Mouse (Mus musculus) adrenal gland, postnatal 10 days (tissue): ENCODE data around the gene Chrna10. TPM values are rescaled to one million over a fixed set of nuclear protein-coding genes. Genes with fewer than 3 reads are reported as not detected.

Experiments used
- DNase-seq: peaks from one replicate; pipeline ENCODE4 v3.0.0; 2021; ENCODE audit warnings: mixed read lengths
- total RNA-seq, 2 experiments: library from RNA; stranded (reverse); gene quantifications; 2 replicates each; pipeline ENCODE4 v1.2.3; 2021

Gene Chrna10
- total RNA-seq, 2 experiments from 2014 or later: not detected

DNA sequence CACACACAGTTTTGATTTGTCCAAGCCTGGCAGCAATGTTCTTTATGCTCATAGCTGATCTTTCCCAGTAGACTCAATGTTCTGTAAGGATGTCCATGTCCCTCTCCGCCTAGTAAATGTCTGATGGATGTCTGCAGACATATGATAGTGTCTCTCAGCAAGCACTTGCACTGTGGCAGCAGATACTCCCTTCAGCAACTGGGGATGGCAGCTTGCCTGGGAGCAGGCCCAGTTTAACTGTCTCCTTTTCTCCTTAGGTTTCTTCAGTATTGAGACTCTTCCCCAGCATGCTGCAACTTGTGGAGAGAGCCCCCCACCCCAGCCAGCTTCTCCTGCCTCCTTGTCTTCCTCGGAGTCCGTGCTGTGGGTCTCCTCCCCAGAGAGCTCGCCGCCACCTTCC is 34.8 kb downstream of the Chrna10 start:
- DNase-seq: no peak

DNA sequence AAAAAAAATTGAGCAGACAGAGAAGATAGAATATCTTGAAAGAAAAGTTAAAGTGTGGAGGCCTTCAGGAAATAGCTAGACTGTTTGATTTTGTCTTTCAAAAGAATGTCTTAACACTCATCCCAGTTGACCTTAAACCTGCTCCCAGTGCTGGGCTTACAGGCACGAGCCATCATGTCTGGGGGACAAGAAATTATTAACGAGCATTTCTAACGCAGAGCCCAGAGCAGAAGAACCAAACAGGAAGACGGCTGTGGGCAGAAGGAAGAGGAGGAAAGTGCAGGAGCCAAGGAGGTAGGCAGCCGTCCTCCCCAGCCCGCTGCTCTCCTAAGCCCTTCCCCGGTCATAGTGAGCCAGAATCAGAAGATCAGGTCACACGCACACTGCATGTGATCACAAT is 36.3 kb downstream of the Chrna10 start:
- no peak for DNase-seq

DNA sequence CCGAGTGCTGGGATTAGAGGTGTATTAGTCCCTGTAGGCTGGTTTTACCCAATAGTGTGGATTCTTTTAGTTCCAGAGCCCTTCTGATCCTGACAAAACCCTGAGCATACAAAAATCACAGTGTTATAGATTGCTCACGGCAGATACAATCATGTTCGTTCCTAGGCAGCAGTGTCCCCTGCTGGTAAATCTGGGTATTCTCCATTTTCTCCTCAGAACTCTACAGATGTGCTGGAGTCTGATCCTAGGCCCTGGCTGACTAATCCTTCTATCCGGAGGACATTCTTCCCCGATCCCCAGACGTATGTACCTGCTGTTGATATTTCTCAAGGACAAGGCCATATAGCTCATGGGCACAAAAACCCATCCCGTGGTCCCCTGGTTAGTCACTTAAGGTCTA is 38.1 kb downstream of the Chrna10 start:
- DNase-seq: peak; percentile 42

DNA sequence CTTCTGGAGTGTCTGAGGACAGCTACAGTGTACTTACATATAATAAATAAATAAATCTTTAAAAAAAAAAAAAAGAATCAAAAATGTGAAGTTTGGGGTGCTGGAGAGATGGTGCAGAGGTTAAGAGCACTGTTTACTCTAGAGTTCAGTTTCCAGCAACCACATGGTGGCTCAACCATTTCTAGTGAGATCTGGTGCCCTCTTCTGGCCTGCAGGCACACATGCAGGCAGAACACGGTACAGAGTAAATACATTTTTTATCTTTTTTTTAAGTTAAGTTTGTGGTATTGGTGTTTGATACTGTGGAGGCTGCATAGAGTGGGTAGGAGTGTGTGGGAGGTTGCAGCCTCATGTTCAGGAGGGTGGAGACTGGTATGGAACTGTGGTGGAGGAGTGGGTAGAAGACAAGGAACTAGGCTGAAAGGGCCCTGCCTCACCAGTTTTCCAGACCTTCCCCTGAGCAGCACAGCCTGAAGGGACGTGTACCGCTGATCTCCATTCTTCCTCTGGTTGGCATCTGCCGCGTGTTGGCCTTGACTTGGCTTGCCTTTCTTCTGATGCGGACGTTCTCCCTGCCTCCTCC is 39.8 kb downstream of the Chrna10 start:
- DNase-seq: peak; percentile 35

DNA sequence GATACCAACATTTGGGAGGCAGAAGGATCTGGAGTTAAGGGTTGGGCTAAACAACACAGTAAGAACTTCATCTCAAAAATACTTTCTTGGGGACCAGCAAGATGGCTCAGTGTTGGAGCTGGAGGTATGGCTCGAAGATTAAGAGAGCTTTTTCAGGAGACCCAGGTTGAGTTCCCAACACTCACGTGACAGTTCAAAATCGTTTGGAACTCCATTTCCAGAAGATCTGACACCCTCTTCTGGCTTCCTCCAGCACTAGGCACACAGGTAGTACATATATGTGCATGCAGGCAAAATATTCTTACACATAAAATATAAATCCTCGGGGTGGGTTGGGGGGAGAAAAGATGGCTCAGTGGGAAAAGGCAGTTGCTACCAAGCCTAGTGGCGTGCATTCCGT is 50.3 kb downstream of the Chrna10 start:
- DNase-seq: no peak

DNA sequence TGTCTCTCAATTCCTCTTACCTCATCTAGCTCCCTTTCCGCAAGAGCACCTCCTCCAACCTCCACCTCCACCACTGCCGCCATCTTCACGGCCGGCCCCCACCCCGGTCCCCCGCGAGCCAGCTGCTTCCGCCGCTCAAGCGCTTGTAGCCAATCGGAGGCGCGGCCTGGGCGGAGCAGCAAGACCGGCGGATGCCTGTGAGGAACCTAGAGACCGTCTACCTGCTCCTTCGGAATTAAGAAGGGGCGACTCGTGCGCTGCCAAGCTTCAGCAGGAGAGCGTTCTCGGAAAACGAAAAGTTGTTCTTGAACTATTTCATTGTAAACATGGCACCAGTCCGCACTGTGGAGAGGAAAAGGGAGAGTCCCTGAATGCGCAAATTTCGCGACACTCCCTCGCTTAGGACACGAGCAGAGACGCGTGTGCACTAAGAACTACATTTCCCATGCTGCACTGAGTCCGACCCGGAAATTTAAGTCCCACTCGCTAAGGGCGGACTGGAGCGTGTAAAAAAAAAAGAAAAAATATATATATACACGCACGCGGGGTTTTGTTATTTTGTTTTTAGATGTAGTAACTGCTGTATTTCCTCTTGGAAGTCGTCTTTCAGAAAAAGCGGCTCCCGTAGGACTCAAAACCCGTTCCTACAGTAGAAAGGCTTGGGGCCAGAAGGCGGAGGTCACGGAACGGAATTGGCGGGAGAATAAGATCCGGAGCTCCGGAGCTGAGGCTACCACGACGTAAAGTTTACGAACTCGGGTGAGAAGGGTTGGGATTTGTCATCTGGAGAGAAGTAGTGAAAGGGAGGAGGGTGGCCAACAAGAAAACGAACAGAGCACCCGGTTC is 51.4 kb downstream of the Chrna10 start, which contains the start of the genes Rnf121, Xndc1 and Xntrpc:
Rnf121 (minus strand) TSS at position 424 of the 846 bp plus-strand sequence.
Xndc1 (plus strand) TSS at position 466 of the 846 bp plus-strand sequence.
Xntrpc (plus strand) TSS at position 668 of the 846 bp plus-strand sequence.
- peak; percentile 94 for DNase-seq

- no peak for DNase-seq
Observed at GRCm38 (mm10) chr7:102064655-102065045, 52.0 kb downstream of the Chrna10 start.

DNA sequence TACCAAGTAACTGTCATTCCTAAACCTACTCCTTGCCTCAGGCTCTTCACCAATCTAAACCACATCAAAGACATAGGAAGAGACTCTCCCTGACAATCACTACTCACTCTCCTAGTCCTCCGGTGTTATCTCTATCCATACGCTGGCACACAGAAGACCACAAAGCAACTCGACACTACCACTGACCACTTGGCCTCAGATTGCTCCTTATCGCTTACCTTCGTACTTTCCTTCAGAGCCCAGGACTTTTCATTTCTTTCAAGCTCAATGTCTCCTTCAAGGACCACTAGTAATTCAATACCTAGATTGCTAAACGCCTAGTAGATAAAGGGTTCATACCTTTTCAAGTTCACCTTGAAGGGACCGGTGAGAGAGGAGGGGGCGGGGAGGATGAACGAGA is 52.7 kb downstream of the Chrna10 start:
- no peak for DNase-seq

DNA sequence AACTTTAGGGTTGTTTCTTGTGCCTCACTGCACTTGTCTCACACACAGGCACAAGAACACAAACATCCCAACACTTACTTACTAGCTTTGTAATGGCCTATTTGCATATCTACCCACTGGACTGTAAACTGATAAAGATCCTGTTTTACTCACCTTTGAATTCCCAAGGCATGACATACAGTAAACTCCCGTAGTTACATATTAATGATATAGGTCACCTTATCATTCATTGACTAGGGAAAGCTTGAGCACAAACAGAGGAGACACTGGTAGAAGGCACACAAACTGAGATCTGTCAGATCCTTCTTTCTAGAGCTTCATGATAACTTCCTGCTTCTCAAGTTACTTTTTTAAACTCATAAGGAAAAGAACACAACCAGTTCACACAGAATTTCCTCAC is 54.4 kb downstream of the Chrna10 start:
- no peak for DNase-seq

- no peak for DNase-seq
Observed at GRCm38 (mm10) chr7:102061353-102061752, 55.3 kb downstream of the Chrna10 start.

Other genes starting within 250 kb of the Chrna10 start
- 1 to 10 TPM; 1.7 to 2.3 TPM for gene Folr1, start 246.0 kb downstream of the Chrna10 start, total RNA-seq
- 100 to 1,000 TPM; 116 to 126 TPM for gene Lamtor1, start 210.9 kb downstream of the Chrna10 start, total RNA-seq
- under 1 TPM in 1 of 2 experiments, not detected in 1; 0.12 TPM for gene Tomt, start 210.5 kb downstream of the Chrna10 start, total RNA-seq
- 1 to 10 TPM; 8.4 TPM for gene Lrrc51, start 182.9 kb downstream of the Chrna10 start, total RNA-seq
- gene Numa1, start 182.7 kb downstream of the Chrna10 start, total RNA-seq: 100 to 1,000 TPM; 117 to 151 TPM
- gene Il18bp, start 98.1 kb downstream of the Chrna10 start, total RNA-seq: 1 to 10 TPM; 5.4 to 6.3 TPM
- 10 to 100 TPM; 25.6 to 28.3 TPM for gene Rnf121, start 51.4 kb downstream of the Chrna10 start, total RNA-seq
- 10 to 100 TPM; 12.6 to 19.0 TPM for gene Xndc1, start 51.3 kb downstream of the Chrna10 start, total RNA-seq
- 1 to 10 TPM in 1 of 2 experiments, under 1 TPM in 1; 0.93 to 1.3 TPM for gene Xntrpc, start 51.1 kb downstream of the Chrna10 start, total RNA-seq
- under 1 TPM in 1 of 2 experiments, not detected in 1; 0.88 TPM for gene Trpc2, start 33.7 kb downstream of the Chrna10 start, total RNA-seq
- 10 to 100 TPM in 1 of 2 experiments, 1 to 10 TPM in 1; 5.9 to 30.8 TPM for gene Art1, start 15.1 kb downstream of the Chrna10 start, total RNA-seq
- 1 to 10 TPM in 1 of 2 experiments, under 1 TPM in 1; 0.51 to 1.4 TPM for gene Art5, start 7.3 kb downstream of the Chrna10 start, total RNA-seq
- gene Nup98, start 93.3 kb upstream of the Chrna10 start, total RNA-seq: 10 to 100 TPM; 49.4 to 49.7 TPM
- gene Pgap2, start 93.4 kb upstream of the Chrna10 start, total RNA-seq: 100 to 1,000 TPM in 1 of 2 experiments, 10 to 100 TPM in 1; 86.1 to 109 TPM
- gene Rhog, start 139.2 kb upstream of the Chrna10 start, total RNA-seq: 10 to 100 TPM; 47.9 to 57.5 TPM
- 10 to 100 TPM; 76.4 to 77.1 TPM for gene Stim1, start 151.0 kb upstream of the Chrna10 start, total RNA-seq